Mouse (Mus musculus): ENCODE data around the gene R3hdm1.

R3hdm1 gene

DNA sequence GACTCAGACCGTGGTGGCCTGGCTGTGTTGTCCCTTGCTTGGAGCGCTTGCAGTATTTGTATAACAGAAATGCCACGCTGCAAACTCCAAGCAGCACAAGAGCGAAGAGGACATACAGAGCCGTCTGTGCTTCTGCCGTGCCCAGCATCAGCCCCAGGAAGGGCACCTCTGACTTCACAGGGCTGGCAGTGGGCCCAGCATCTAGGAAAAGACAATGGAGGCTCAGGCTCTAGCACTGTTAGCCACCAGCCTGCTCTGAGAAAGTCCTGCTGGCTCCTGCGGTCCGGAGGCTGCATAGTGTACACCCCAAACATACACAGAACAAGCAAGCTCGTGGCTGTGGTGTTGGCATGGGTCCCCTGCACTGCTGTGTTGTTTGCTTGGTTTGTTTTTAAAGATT lies 182.0 kb downstream of the R3hdm1 start:
- no peak for DNase-seq (ENCODE audit: low read depth, low spot score)
